Mouse (Mus musculus) heart, embryonic 14.5 days (tissue): ENCODE measurements at regions not wholly inside any gene's neighbourhood (a gene's known extent, or its start where the extent isn't known, plus 50 kb on each side); places are given as distances from the start of the nearest gene placed in this dataset.
A peak's percentile ranks its signal among the peaks of the same experiment; 100 is the strongest.
"Not testable (repeated sequence)": the region's sequence is repeated elsewhere in the genome, so short reads cannot be mapped to it uniquely, and the experiment has no call there.

ENCODE experiments used
- ATAC-seq: fragments of 200-750 bp; cut with Nextera tagmentation; 2 replicates; pipeline ENCODE4 v1.8.0; 2017; ENCODE audit warnings: low read depth, moderate TSS enrichment; ENCODE audit not compliant: insufficient number of reproducible peaks, insufficient read depth, low FRiP score
- H3K27ac ChIP-seq, 2 experiments: fragments of 200-500 bp in 1 of 2; fragments of 300-500 bp in 1 of 2; sonication (generic) in 1 of 2; replicated peaks in 1 of 2; 2 replicates each; pipeline ENCODE4 v1.5.1; 2012 to 2014; ENCODE audit warnings: low read depth in 2 of 2, low read length in 2 of 2, control low read depth in 1 of 2, mild to moderate bottlenecking in 1 of 2, mixed read lengths in 1 of 2; ENCODE audit not compliant: control insufficient read depth in 1 of 2, insufficient read depth in 1 of 2
- H3K27me3 ChIP-seq: fragments of 300-500 bp; sonication (generic); 2 replicates; pipeline ENCODE4 v1.6.1; 2014; ENCODE audit warnings: mild to moderate bottlenecking, low read length, control low read depth; ENCODE audit not compliant: control insufficient read depth, insufficient read depth
- H3K36me3 ChIP-seq: fragments of 300-500 bp; sonication (generic); 2 replicates; pipeline ENCODE4 v1.6.1; 2014; ENCODE audit warnings: mild to moderate bottlenecking, control low read depth, low read length, mixed read lengths; ENCODE audit not compliant: control insufficient read depth, insufficient read depth
- H3K4me1 ChIP-seq, 2 experiments: fragments of 200-500 bp in 1 of 2; fragments of 300-500 bp in 1 of 2; sonication (generic) in 1 of 2; 2 replicates each; pipeline ENCODE4 v1.6.1; 2012 to 2014; ENCODE audit warnings: low read length in 2 of 2, control low read depth in 1 of 2, mixed read lengths in 1 of 2; ENCODE audit not compliant: control insufficient read depth in 2 of 2, insufficient read depth in 2 of 2
- H3K4me2 ChIP-seq: fragments of 300-500 bp; sonication (generic); 2 replicates; pipeline ENCODE4 v1.6.1; 2014; ENCODE audit warnings: mild to moderate bottlenecking, low read length
- H3K4me3 ChIP-seq, 2 experiments: fragments of 200-500 bp in 1 of 2; fragments of 300-500 bp in 1 of 2; sonication (generic) in 1 of 2; 2 replicates each; pipeline ENCODE4 v1.5.1; 2012 to 2014; ENCODE audit warnings: low read length in 2 of 2, mild to moderate bottlenecking in 2 of 2, control low read depth in 1 of 2, low read depth in 1 of 2, moderate library complexity in 1 of 2; ENCODE audit not compliant: control insufficient read depth in 1 of 2, insufficient read depth in 1 of 2
- H3K9ac ChIP-seq: fragments of 300-500 bp; sonication (generic); 2 replicates; pipeline ENCODE4 v1.6.1; 2014; ENCODE audit warnings: mild to moderate bottlenecking, low read length
- H3K9me3 ChIP-seq: fragments of 300-500 bp; sonication (generic); 2 replicates; pipeline ENCODE4 v1.6.1; 2016; ENCODE audit warnings: low read length, control low read depth; ENCODE audit not compliant: control insufficient read depth
- WGBS: fragments of 180-500 bp; shearing (Covaris S2); extraction: QIAGEN DNeasy Blood & Tissue Kit; methylation state at CpG from one replicate; pipeline ENCODE4 v1.1.7; 2014; 5-methylcytosine and 5-hydroxymethylcytosine counted together

- Histone ChIP-seq H3K27me3 (0 out of 2 replicates have a peak, but pooled peaks cover 6% of the 10 kb centered on the region), H3K27ac (no peak overlapping the region), H3K4me3 (no peak overlapping the region), H3K4me2 (no peak overlapping the region), H3K36me3 (no peaks in the 10 kb centered on the region), H3K9me3 (peaks cover 6% of the 10 kb centered on the region), H3K4me1 (no peaks in the 10 kb centered on the region), H3K9ac (no peak overlapping the region)
- no peak for ATAC-seq
- WGBS = 92% methylated on average over 1 of the region's 1 CpGs
Observed at GRCm38 (mm10) chr8:26760726-26761125, 216.4 kb upstream of the Zfp703 start.

- 87% methylated on average over 16 of the region's 16 CpGs for WGBS
- ATAC-seq = no peak
- Histone ChIP-seq H3K9ac (no peak overlapping the region), H3K27me3 (peaks cover 12% of the 10 kb centered on the region; the same call in 1 of the 2 replicates), H3K9me3 (peaks cover 6% of the 10 kb centered on the region), H3K4me1 (no peaks in the 10 kb centered on the region), H3K4me3 (no peak overlapping the region), H3K4me2 (no peak overlapping the region), H3K27ac (no peak overlapping the region), H3K36me3 (no peaks in the 10 kb centered on the region)
Observed at GRCm38 (mm10) chr8:26762942-26763778, 214.0 kb upstream of the Zfp703 start.

GRCm38 (mm10) chr8:26768474-26769229 lies 208.5 kb upstream of the Zfp703 start:
- ATAC-seq = no peak
- Histone ChIP-seq H3K9me3 (no peaks in the 10 kb centered on the region), H3K4me2 (no peak overlapping the region), H3K9ac (no peak overlapping the region), H3K4me1 (peaks cover 8 to 15% of the 10 kb centered on the region in 2 experiments), H3K27ac (no peak overlapping the region), H3K36me3 (no peaks in the 10 kb centered on the region), H3K27me3 (peaks cover 35% of the 10 kb centered on the region), H3K4me3 (no peak overlapping the region)
- 76% methylated on average over 10 of the region's 10 CpGs for WGBS

GRCm38 (mm10) chr8:26770424-26770886 lies 206.7 kb upstream of the Zfp703 start:
- no peaks in the 10 kb centered on the region for H3K9me3 ChIP-seq
- peaks cover 31% of the 10 kb centered on the region for H3K27me3 ChIP-seq
- H3K9ac ChIP-seq = peak overlapping the region; percentile 61
- H3K27ac ChIP-seq = 0 out of 4 replicates have a peak overlapping the region, but pooled peaks of 1 of the 2 experiments have one; percentile 33
- peak overlapping the region; percentile 73 for H3K4me2 ChIP-seq
- peak; percentile 67 for ATAC-seq
- H3K36me3 ChIP-seq = no peaks in the 10 kb centered on the region
- 6% methylated on average over 16 of the region's 16 CpGs for WGBS
- peaks cover 8 to 15% of the 10 kb centered on the region in 2 experiments for H3K4me1 ChIP-seq
- peak overlapping the region; percentile 24 for H3K4me3 ChIP-seq

- WGBS = 64% methylated on average over 10 of the region's 10 CpGs
- no peak for ATAC-seq
- Histone ChIP-seq H3K4me1 (peaks cover 4 to 5% of the 10 kb centered on the region in 2 experiments; a peak in 3 of 4 replicates), H3K4me3 (no peak overlapping the region), H3K27ac (no peak overlapping the region), H3K36me3 (no peaks in the 10 kb centered on the region), H3K4me2 (no peak overlapping the region), H3K9ac (no peak overlapping the region), H3K27me3 (peaks cover 48% of the 10 kb centered on the region), H3K9me3 (no peaks in the 10 kb centered on the region)
Observed at GRCm38 (mm10) chr8:26778917-26779537, 198.1 kb upstream of the Zfp703 start.

GRCm38 (mm10) chr8:26780515-26780914 lies 196.6 kb upstream of the Zfp703 start:
- Histone ChIP-seq H3K36me3 (no peaks in the 10 kb centered on the region), H3K9me3 (no peaks in the 10 kb centered on the region), H3K27ac (no peak overlapping the region), H3K9ac (peak overlapping the region; percentile 55; the same call in 1 of the 2 replicates), H3K4me3 (peak overlapping the region; percentile 13 to 31), H3K4me2 (peak overlapping the region; percentile 63), H3K27me3 (peaks cover 48% of the 10 kb centered on the region), H3K4me1 (peaks cover 9 to 11% of the 10 kb centered on the region in 2 experiments)
- ATAC-seq = no peak
- WGBS = 3% methylated on average over 19 of the region's 19 CpGs

GRCm38 (mm10) chr8:26782936-26783335 lies 194.2 kb upstream of the Zfp703 start:
- WGBS = 92% methylated on average over 8 of the region's 8 CpGs
- H3K4me1 ChIP-seq = peaks cover 9 to 11% of the 10 kb centered on the region in 2 experiments

More at GRCm38 (mm10) chr8:26782936-26783335, 194.2 kb upstream of the Zfp703 start:
- not testable (repeated sequence) for ATAC-seq, H3K9me3 ChIP-seq, H3K9ac ChIP-seq, H3K4me2 ChIP-seq, H3K27ac ChIP-seq, H3K36me3 ChIP-seq, H3K4me3 ChIP-seq
- peaks cover 35% of the 10 kb centered on the region for H3K27me3 ChIP-seq
